13 mouse cellular contexts compared by ENCODE assay signal in the genomic region with DNA sequence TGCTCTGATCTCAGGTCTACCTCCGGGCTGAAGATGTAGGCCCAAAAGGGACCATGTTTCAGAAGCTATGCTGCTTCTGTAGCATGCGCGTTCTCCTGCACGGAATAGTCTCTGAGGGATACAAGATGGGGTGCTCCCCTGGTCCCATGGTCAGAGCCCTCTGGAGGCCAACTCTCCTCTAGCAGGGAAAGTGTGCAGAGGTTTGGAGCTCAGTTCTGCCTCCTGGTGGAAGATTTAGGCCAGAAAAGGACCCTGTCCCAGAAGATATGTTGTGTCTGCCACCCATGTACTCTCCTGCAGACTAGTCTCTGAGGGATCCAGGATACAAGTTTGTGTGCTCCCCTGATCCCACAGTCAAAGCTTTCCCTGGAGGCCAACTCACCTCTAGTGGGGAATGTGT.
A peak's percentile ranks its signal among the peaks of the same experiment; 100 is the strongest.
DNase-seq lines count a peak whose midpoint lies in the region; ATAC-seq and TF ChIP-seq lines count a peak whose summit lies in the region.
"Had no signal": no experiment of that assay in that cellular context is flagged by ENCODE, and none has a peak within 500 bp of the region (broad histone marks: within the 10 kb centered on the region; RNA-seq: fewer than 3 reads in every experiment).

No protein-coding gene starts in this region.

- no peak for TF ChIP-seq CTCF in lung, adult 2 months (IDR thresholded peaks at IDR 0.05; ENCODE audit: insufficient read depth, low read length)
- TF ChIP-seq CTCF in brain, embryonic 14.5 days (IDR thresholded peaks at IDR 0.05; ENCODE audit: borderline replicate concordance, extremely low read depth, insufficient read depth, insufficient read length) = peak; percentile 21; the same call in 1 of the 2 replicates

- WGBS in heart, embryonic 12.5 days = 77% methylated on average over 4 of the region's 4 CpGs
- WGBS in lung, adult 2 months = 87% methylated on average over 4 of the region's 4 CpGs

- H3K9ac ChIP-seq in heart, embryonic 12.5 days = no peak overlapping the region
- H3K9ac ChIP-seq: embryonic facial prominence, embryonic 13.5 days; hindbrain, embryonic 14.5 days had no signal

- no peak for ATAC-seq in heart, embryonic 12.5 days (ENCODE audit: insufficient number of reproducible peaks, low FRiP score)
- ATAC-seq: forebrain, embryonic 14.5 days had no signal

- no peaks in the 10 kb centered on the region for H3K9me3 ChIP-seq in heart, embryonic 12.5 days (replicated peaks)
- H3K9me3 ChIP-seq: embryonic facial prominence, embryonic 13.5 days had no signal

- no peak overlapping the region for H3K27ac ChIP-seq in heart, embryonic 12.5 days (ENCODE audit: poor library complexity, severe bottlenecking)
- H3K27ac ChIP-seq: embryonic facial prominence, embryonic 13.5 days; hindbrain, embryonic 14.5 days had no signal

- H3K36me3 ChIP-seq in heart, embryonic 12.5 days = no peaks in the 10 kb centered on the region
- H3K36me3 ChIP-seq: embryonic facial prominence, embryonic 13.5 days had no signal

- no peaks in the 10 kb centered on the region for H3K27me3 ChIP-seq in heart, embryonic 12.5 days (replicated peaks)
- H3K27me3 ChIP-seq: embryonic facial prominence, embryonic 13.5 days had no signal

- H3K4me3 ChIP-seq in heart, embryonic 12.5 days = no peak overlapping the region
- no peak overlapping the region for H3K4me3 ChIP-seq in lung, adult 2 months (replicated peaks; ENCODE audit: extremely low read depth, low read depth, low read length)
- H3K4me3 ChIP-seq: embryonic facial prominence, embryonic 13.5 days had no signal

- no peak for TF ChIP-seq POLR2A in lung, adult 2 months (IDR thresholded peaks at IDR 0.05; ENCODE audit: borderline replicate concordance, extremely low read depth, low read depth, low read length)
- TF ChIP-seq POLR2A in brain, embryonic 14.5 days (IDR thresholded peaks at IDR 0.05; ENCODE audit: borderline replicate concordance, extremely low read depth, insufficient read depth, insufficient read length, poor library complexity, severe bottlenecking) = no peak

- DNase-seq in heart, postnatal 4 days = peak; percentile 5
- DNase-seq in lung, postnatal 36 days = peak; percentile 3
- DNase-seq in lung, adult 2 months = no peak
- DNase-seq in brain, embryonic 14.5 days (ENCODE audit: low read depth) = no peak
- no peak for DNase-seq in gastrocnemius, adult 8-10 months (ENCODE audit: low spot score in 2 of 2)
- DNase-seq in right cerebral cortex, postnatal 36 days (ENCODE audit: low spot score in 2 of 2) = no peak
- DNase-seq: cerebellum, adult 18-20 months; kidney, postnatal 25 days; thymus, postnatal 25 days had no signal

- no peak overlapping the region for H3K4me2 ChIP-seq in heart, embryonic 12.5 days
- H3K4me2 ChIP-seq: embryonic facial prominence, embryonic 13.5 days; hindbrain, embryonic 14.5 days had no signal

- H3K4me1 ChIP-seq in heart, embryonic 12.5 days (replicated peaks) = no peaks in the 10 kb centered on the region
- H3K4me1 ChIP-seq in lung, adult 2 months (ENCODE audit: control insufficient read depth, insufficient read depth, low read length) = no peaks in the 10 kb centered on the region
- H3K4me1 ChIP-seq: embryonic facial prominence, embryonic 13.5 days had no signal

Comparison
In these comparisons a context has a peak if more than half of its experiments do, and no peak if none do; other contexts are left out.
1. DNase-seq: peak in heart, postnatal 4 days (single experiment) and lung, postnatal 36 days (single experiment); none in lung, adult 2 months (single experiment), brain, embryonic 14.5 days (single experiment), gastrocnemius, adult 8-10 months (0 of 2) and right cerebral cortex, postnatal 36 days (0 of 2).